Mouse (Mus musculus) midbrain, postnatal 0 days (tissue): ENCODE measurements around the gene Ankrd55. TPM values are rescaled to one million over a fixed set of nuclear protein-coding genes. Genes with fewer than 3 reads are reported as not detected.

ENCODE experiments used
- ATAC-seq: fragments of 200-750 bp; cut with Nextera tagmentation; 2 replicates; pipeline ENCODE4 v1.8.0; 2017; ENCODE audit warnings: moderate number of reproducible peaks, mild to moderate bottlenecking, moderate TSS enrichment, moderate library complexity; ENCODE audit not compliant: low FRiP score
- DNase-seq: peaks from one replicate; pipeline ENCODE4 v3.0.0-alpha.2; 2015; ENCODE audit warnings: low spot score
- H3K27ac ChIP-seq: fragments of 300-500 bp; sonication (generic); 2 replicates; pipeline ENCODE4 v1.5.1; 2014; ENCODE audit warnings: low read depth, mild to moderate bottlenecking, low read length, mixed read lengths
- H3K27me3 ChIP-seq: fragments of 300-500 bp; sonication (generic); 2 replicates; pipeline ENCODE4 v1.6.1; 2014; ENCODE audit warnings: low read length, control low read depth, mixed read lengths; ENCODE audit not compliant: insufficient read depth
- H3K36me3 ChIP-seq: fragments of 300-500 bp; sonication (generic); 2 replicates; pipeline ENCODE4 v1.6.1; 2014; ENCODE audit warnings: low read length, control low read depth, mixed read lengths; ENCODE audit not compliant: insufficient read depth
- H3K4me1 ChIP-seq: fragments of 300-500 bp; sonication (generic); 2 replicates; pipeline ENCODE4 v1.6.1; 2014; ENCODE audit warnings: mild to moderate bottlenecking, control low read depth, antibody characterized with exemption, low read length, mixed read lengths; ENCODE audit not compliant: insufficient read depth
- H3K4me2 ChIP-seq: fragments of 300-500 bp; sonication (generic); 2 replicates; pipeline ENCODE4 v1.6.1; 2014; ENCODE audit warnings: low read depth, mild to moderate bottlenecking, low read length, mixed read lengths; ENCODE audit not compliant: poor library complexity, severe bottlenecking
- H3K4me3 ChIP-seq: fragments of 300-500 bp; sonication (generic); 2 replicates; pipeline ENCODE4 v1.5.1; 2014; ENCODE audit warnings: low read depth, mild to moderate bottlenecking, low read length, moderate library complexity
- H3K9ac ChIP-seq: fragments of 300-500 bp; sonication (generic); replicated peaks from 2 replicates; pipeline ENCODE4 v1.6.1; 2014; ENCODE audit warnings: mild to moderate bottlenecking, low read length, moderate library complexity, mixed read lengths; ENCODE audit not compliant: poor library complexity, severe bottlenecking
- H3K9me3 ChIP-seq: fragments of 300-500 bp; sonication (generic); 2 replicates; pipeline ENCODE4 v1.6.1; 2016; ENCODE audit warnings: low read length, control low read depth
- CTCF ChIP-seq: IDR thresholded peaks from 2 replicates; pipeline ENCODE4 v1.5.1; 2016; ENCODE audit warnings: antibody characterized with exemption, mild to moderate bottlenecking
- WGBS: fragments of 180-500 bp; shearing (Covaris S2); extraction: QIAGEN DNeasy Blood & Tissue Kit; methylation state at CpG from one replicate; pipeline ENCODE4 v1.1.7; 2014; 5-methylcytosine and 5-hydroxymethylcytosine counted together
- polyA plus RNA-seq: library from polyadenylated mRNA; unstranded; fragments of >200 nt; fragmentation: Nextera tagmentation; extraction: Ambion mirVana; gene quantifications from 2 replicates; pipeline ENCODE4 v1.2.1, GENCODE M21; 2015
- total RNA-seq: library from RNA; depleted of rRNA; stranded (reverse); fragments of >200 nt; gene quantifications from 2 replicates; pipeline ENCODE4 v1.2.3, GENCODE M21; 2014

The Ankrd55 gene
- total and polyA plus RNA-seq, 2 experiments from 2014 or later = 10.2 to 21.2 TPM

DNA sequence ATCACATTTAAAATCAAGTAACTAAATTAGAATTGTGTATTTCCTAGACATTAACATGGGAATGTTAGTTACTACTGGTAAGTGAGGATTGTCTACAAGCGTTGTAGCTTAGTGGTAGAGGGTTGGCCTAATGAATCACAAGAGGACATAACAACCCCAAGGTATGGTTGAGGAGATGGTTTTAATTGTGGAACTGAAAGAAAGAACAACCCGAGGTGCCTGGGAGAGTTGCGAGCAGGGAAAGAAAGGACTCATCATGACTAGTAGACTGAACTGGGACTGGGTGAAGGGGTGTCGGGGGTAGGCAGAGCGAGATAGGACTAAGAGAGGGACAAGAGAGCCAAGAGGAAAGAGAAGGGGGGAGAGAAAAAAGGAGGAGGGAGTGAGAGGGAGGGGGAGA lies 99.0 kb downstream of the Ankrd55 start:
- H3K9ac ChIP-seq = no peak overlapping the region
- no peak for DNase-seq
- no peaks in the 10 kb centered on the region for H3K4me1 ChIP-seq
- ATAC-seq = no peak
- H3K36me3 ChIP-seq = no peaks in the 10 kb centered on the region
- no peaks in the 10 kb centered on the region for H3K27me3 ChIP-seq
- no peak overlapping the region for H3K27ac ChIP-seq
- H3K4me3 ChIP-seq = no peak overlapping the region
- WGBS = 96% methylated on average over 5 of the region's 5 CpGs
- H3K4me2 ChIP-seq = no peak overlapping the region
- H3K9me3 ChIP-seq = no peaks in the 10 kb centered on the region
- no peak for TF ChIP-seq CTCF

DNA sequence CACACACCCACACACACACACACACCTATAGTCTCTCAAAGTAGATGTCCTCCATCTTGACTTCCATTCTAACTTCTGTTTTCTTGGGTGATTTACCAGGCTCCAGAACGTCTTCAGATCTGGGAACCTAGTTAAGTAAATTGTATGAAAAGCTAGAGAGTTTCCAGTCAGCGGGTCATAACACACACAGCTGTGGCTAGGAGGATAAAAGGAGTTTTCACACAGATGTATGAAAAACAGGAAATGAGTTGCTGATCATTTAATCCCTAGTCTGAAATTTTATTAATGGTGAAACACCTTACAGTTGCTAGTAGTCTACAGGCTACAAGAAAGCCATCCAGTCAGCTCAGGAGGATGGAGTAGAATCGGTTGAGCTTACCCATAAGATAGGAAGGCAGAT lies 99.9 kb downstream of the Ankrd55 start:
- H3K9ac ChIP-seq = no peak overlapping the region
- no peak for ATAC-seq
- H3K4me3 ChIP-seq = no peak overlapping the region
- no peaks in the 10 kb centered on the region for H3K36me3 ChIP-seq
- WGBS = 92% methylated on average over 3 of the region's 3 CpGs
- H3K27me3 ChIP-seq = no peaks in the 10 kb centered on the region
- no peak for TF ChIP-seq CTCF
- H3K27ac ChIP-seq = no peak overlapping the region
- H3K9me3 ChIP-seq = no peaks in the 10 kb centered on the region
- no peak for DNase-seq
- H3K4me2 ChIP-seq = no peak overlapping the region
- H3K4me1 ChIP-seq = no peaks in the 10 kb centered on the region

DNA sequence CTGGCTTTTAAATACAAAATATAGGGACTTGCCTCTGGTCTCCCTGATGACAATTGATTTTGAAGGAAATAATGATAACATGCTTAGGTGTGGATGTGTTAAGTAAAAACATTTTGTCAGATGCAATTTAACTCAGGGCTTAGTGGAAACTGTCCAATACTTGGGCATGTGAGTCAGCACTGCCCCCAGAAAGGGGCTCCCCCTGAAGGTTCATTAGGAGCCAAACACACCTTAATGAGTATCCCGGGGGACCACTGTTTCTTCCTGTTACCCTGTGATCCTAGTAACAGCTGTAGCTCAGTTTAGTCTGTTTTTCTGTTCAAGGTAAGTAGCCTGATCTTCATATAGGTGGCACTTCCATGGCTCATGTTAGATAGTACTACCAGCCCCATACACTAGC lies 102.0 kb downstream of the Ankrd55 start:
- TF ChIP-seq CTCF = no peak
- ATAC-seq = no peak
- no peaks in the 10 kb centered on the region for H3K27me3 ChIP-seq
- H3K27ac ChIP-seq = no peak overlapping the region
- WGBS = 78% methylated on average over 1 of the region's 1 CpGs
- no peaks in the 10 kb centered on the region for H3K9me3 ChIP-seq
- H3K36me3 ChIP-seq = no peaks in the 10 kb centered on the region
- no peak overlapping the region for H3K4me2 ChIP-seq
- H3K4me3 ChIP-seq = no peak overlapping the region
- DNase-seq = no peak
- no peak overlapping the region for H3K9ac ChIP-seq
- no peaks in the 10 kb centered on the region for H3K4me1 ChIP-seq

DNA sequence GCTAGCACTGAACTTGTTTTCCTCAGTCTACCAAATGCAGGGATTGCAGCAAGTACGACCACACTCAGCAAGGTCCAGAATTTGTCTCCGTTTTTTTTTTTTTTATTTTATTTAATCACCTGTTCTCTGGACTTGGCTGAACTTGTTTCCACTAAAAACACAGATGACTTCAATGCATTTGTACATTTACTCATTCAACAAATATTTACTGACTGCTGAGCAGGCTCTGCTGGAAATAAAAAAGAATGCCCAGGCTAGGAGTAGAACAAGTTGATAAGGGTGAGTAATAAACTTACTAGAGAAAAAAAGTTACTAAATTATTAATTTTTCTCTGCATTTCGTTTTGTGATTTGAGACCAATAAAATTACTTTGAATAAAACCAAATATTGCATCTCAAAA lies 103.1 kb downstream of the Ankrd55 start:
- H3K9me3 ChIP-seq = no peaks in the 10 kb centered on the region
- no peak overlapping the region for H3K27ac ChIP-seq
- no peaks in the 10 kb centered on the region for H3K4me1 ChIP-seq
- no peaks in the 10 kb centered on the region for H3K36me3 ChIP-seq
- DNase-seq = no peak
- no peak for TF ChIP-seq CTCF
- no peaks in the 10 kb centered on the region for H3K27me3 ChIP-seq
- no peak overlapping the region for H3K4me2 ChIP-seq
- no peak for ATAC-seq
- no peak overlapping the region for H3K4me3 ChIP-seq
- WGBS = 76% methylated on average over 3 of the region's 3 CpGs
- H3K9ac ChIP-seq = no peak overlapping the region

DNA sequence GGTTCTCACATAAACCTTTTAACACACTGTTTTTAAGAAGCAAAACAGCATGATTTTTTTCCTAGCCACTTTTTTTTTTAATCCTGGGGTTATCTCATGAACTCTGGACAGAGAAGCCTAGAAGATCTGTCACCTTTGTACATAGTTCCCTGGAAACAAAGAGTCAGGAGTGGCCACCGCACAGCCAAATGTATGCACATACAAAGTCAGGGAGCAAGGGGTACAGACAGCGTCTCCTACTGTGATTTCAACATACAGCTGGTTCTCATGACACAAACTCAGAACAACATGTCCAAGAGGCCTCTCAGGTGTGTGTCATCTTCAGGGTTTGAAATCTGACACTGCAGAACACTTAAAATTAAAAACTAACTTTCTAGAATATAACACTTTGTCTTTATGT lies 105.1 kb downstream of the Ankrd55 start:
- DNase-seq (no peak), ATAC-seq (no peak)
- H3K27me3 ChIP-seq = no peaks in the 10 kb centered on the region
- H3K36me3 ChIP-seq = no peaks in the 10 kb centered on the region
- H3K4me2 ChIP-seq = no peak overlapping the region
- H3K4me3 ChIP-seq = no peak overlapping the region
- WGBS = 82% methylated on average over 2 of the region's 2 CpGs
- H3K4me1 ChIP-seq = no peaks in the 10 kb centered on the region
- no peak overlapping the region for H3K9ac ChIP-seq
- no peaks in the 10 kb centered on the region for H3K9me3 ChIP-seq
- no peak overlapping the region for H3K27ac ChIP-seq
- TF ChIP-seq CTCF = no peak

DNA sequence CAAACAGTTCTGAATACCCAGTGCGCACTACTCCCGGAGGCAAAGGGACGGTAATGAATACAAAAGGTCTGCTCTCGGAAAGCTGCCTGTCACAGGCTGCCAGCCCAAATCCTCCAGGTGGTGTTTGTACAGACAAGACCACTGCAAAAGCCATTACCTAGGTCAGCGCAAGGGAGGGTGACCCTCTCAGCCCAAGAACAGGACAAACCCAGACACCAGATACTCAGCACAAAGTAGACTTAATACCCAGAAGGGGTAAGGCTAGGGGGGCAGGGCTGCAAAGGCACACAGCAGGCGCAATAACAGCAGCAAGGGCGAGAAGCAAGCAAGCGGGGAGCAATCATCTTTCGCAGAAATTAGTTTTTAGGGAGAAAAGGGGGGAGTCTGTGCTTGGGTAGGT lies 106.0 kb downstream of the Ankrd55 start:
- TF ChIP-seq CTCF = no peak
- no peaks in the 10 kb centered on the region for H3K27me3 ChIP-seq
- ATAC-seq = no peak
- no peak for DNase-seq
- H3K27ac ChIP-seq = no peak overlapping the region
- H3K9ac ChIP-seq = no peak overlapping the region
- no peaks in the 10 kb centered on the region for H3K4me1 ChIP-seq
- no peak overlapping the region for H3K4me3 ChIP-seq
- 83% methylated on average over 9 of the region's 9 CpGs for WGBS
- no peaks in the 10 kb centered on the region for H3K9me3 ChIP-seq
- no peaks in the 10 kb centered on the region for H3K36me3 ChIP-seq
- H3K4me2 ChIP-seq = no peak overlapping the region

DNA sequence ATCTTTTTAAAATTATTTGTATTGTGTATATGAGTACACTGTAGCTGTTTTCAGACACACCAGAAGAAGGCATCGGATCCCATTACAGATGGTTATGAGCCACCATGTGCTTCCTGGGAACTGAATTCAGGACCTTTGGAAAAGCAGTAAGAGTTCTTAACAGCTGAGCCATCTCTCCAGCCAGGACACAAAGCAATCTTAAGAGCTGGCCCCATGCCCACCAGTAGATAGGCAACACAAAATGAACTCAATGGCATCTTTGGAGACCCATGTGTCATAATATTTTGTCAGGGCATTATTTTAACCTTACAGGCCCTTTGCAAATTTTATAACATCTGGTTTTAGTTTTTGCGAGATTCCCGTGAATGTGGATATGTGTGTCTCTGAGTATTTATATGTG lies 116.5 kb downstream of the Ankrd55 start:
- no peaks in the 10 kb centered on the region for H3K36me3 ChIP-seq
- TF ChIP-seq CTCF = no peak
- WGBS = 90% methylated on average over 3 of the region's 3 CpGs
- no peaks in the 10 kb centered on the region for H3K4me1 ChIP-seq
- H3K9me3 ChIP-seq = no peaks in the 10 kb centered on the region
- H3K4me2 ChIP-seq = no peak overlapping the region
- no peaks in the 10 kb centered on the region for H3K27me3 ChIP-seq
- H3K9ac ChIP-seq = no peak overlapping the region
- H3K27ac ChIP-seq = no peak overlapping the region
- H3K4me3 ChIP-seq = no peak overlapping the region
- no peak for ATAC-seq
- no peak for DNase-seq
